Mouse (Mus musculus) cortical plate, adult 2 months (tissue): Measurements from ENCODE around the gene Fam19a5.

Experiments used
- CTCF ChIP-seq: fragments of 200-500 bp; IDR thresholded peaks from 2 replicates; pipeline ENCODE4 v1.5.1; 2011; ENCODE audit warnings: mild to moderate bottlenecking, control low read depth, low read length; ENCODE audit not compliant: insufficient read depth; ENCODE audit errors: extremely low read depth
- POLR2A ChIP-seq: fragments of 200-500 bp; IDR thresholded peaks from 2 replicates; pipeline ENCODE4 v1.6.1; 2011; ENCODE audit warnings: mild to moderate bottlenecking, low read length, control low read depth; ENCODE audit not compliant: insufficient read depth; ENCODE audit errors: extremely low read depth

DNA sequence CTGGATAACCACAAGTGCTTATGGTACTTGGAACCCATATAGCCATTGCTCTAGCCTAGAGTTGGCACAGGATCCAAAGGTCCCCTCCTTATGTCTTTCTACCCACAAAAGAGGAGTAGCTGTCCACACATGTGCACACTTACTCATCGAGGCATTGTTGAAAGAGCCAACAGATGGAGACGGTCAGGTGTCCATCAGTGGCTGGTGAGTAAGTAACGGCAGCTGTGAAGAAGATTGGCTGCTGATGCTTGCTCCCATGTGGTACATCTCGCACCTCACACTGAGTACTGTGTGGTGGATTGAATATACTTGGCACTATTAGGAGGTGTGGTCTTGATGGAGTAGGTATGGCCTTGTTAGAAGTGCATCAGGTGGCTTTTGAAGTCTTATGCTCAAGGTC, 192.2 kb downstream of the Fam19a5 start:
- no peak for TF ChIP-seq CTCF
- TF ChIP-seq POLR2A = no peak
